Mouse (Mus musculus): ENCODE measurements around the gene Znhit1.
"Not testable (repeated sequence)": the region's sequence is repeated elsewhere in the genome, so short reads cannot be mapped to it uniquely, and the experiment has no call there.

DNA sequence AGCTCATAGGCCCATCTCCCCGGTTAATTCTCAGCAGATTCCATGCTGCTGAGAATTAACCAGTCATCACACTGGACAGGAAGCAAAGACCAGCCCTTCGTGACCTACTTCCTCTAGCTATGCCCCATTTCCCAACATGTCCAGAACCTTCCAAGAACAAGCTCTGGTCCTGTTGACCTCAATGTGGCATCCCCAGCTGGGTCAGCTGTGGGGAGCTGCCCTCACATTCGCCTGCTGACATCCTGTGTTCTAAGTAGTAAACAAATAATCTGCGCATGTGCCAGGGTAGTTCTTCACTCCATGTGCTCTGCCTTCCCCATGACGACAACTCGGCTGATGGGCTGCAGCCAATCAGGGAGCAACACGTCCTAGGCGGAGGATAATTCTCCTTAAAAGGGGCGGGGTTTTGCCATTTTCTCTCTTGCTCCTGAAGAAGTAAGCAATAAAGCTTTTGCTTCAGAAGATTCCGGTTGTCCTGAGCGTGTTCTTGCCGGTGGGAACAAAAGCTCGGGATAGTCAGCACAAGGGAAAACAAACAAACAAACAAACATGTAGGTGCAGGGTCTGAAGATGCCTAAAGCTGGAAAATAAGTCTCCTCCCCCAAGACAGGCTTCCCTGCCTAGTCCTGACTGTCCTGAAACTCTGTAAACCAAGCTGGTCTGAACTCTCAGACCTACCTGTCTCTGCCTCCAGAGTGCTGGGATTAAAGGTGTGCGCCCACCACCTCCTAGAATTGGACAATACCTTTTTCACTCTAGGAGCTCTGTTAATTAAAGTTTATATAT is 38.1 kb downstream of the Znhit1 start:
- TF ChIP-seq CTCF (IDR thresholded peaks at IDR 0.05; ENCODE audit: extremely low read depth, insufficient read depth, insufficient read length, insufficient replicate concordance); POLR2A (IDR thresholded peaks at IDR 0.05; ENCODE audit: low read depth, low read length): not testable (repeated sequence)
